Mouse (Mus musculus) heart, postnatal 0 days (tissue): ENCODE data around the gene St3gal5.

Experiments used
- CTCF ChIP-seq: IDR thresholded peaks from 2 replicates; pipeline ENCODE4 v1.5.1; 2016; ENCODE audit warnings: antibody characterized with exemption, control low read depth, low read depth
- EP300 ChIP-seq: IDR thresholded peaks from 2 replicates; pipeline ENCODE4 v1.6.1; 2016; ENCODE audit warnings: antibody characterized with exemption, low read depth

GRCm38 (mm10) chr6:72081318-72082024 lies 15.9 kb upstream of the St3gal5 start:
- no peak for TF ChIP-seq CTCF
- TF ChIP-seq EP300: no peak
